Mouse (Mus musculus) thymus, postnatal 0 days (tissue): ENCODE data around the gene Dmrt1. TPM values are rescaled to one million over a fixed set of nuclear protein-coding genes. Genes with fewer than 3 reads are reported as not detected.

Experiments used
- DNase-seq: peaks from one replicate; pipeline ENCODE4 v3.0.0-alpha.2; 2015; ENCODE audit warnings: low spot score
- polyA plus RNA-seq: library from polyadenylated mRNA; unstranded; fragments of >200 nt; fragmentation: Nextera tagmentation; extraction: Ambion mirVana; gene quantifications from 2 replicates; pipeline ENCODE4 v1.2.1, GENCODE M21; 2015

Gene Dmrt1
- polyA plus RNA-seq, 1 experiment from 2014 or later, result not detected

- peak; percentile 34 for DNase-seq
Measured at GRCm38 (mm10) chr19:25622291-25623251, 117.2 kb downstream of the Dmrt1 start.

- no peak for DNase-seq
Measured at GRCm38 (mm10) chr19:25628490-25628889, 123.1 kb downstream of the Dmrt1 start.

- no peak for DNase-seq
Measured at GRCm38 (mm10) chr19:25635119-25635518, 129.7 kb downstream of the Dmrt1 start.

- DNase-seq, result peak; percentile 33
Measured at GRCm38 (mm10) chr19:25635622-25636244, 130.3 kb downstream of the Dmrt1 start.

GRCm38 (mm10) chr19:25638766-25639361, 133.4 kb downstream of the Dmrt1 start:
- DNase-seq, result no peak

GRCm38 (mm10) chr19:25641786-25642185, 136.4 kb downstream of the Dmrt1 start:
- no peak for DNase-seq

- DNase-seq, result no peak
Measured at GRCm38 (mm10) chr19:25647136-25647535, 141.7 kb downstream of the Dmrt1 start.

- no peak for DNase-seq
Measured at GRCm38 (mm10) chr19:25648701-25649100, 143.3 kb downstream of the Dmrt1 start.

- no peak for DNase-seq
Measured at GRCm38 (mm10) chr19:25650474-25650873, 145.1 kb downstream of the Dmrt1 start.

GRCm38 (mm10) chr19:25652560-25652959, 147.1 kb downstream of the Dmrt1 start:
- no peak for DNase-seq

Other genes with a start within 250 kb of the Dmrt1 start
- gene Dmrt3, start 104.7 kb downstream of the Dmrt1 start, polyA plus RNA-seq, result 2.0 and 2.3 TPM in 2 replicates
- 20.9 and 22.9 TPM in 2 replicates for gene Dmrt2, start 166.8 kb downstream of the Dmrt1 start, polyA plus RNA-seq